Mouse (Mus musculus) urinary bladder, adult 2 months (tissue): Measurements from ENCODE around the gene Pde1b. TPM values are rescaled to one million over a fixed set of nuclear protein-coding genes. Genes with fewer than 3 reads are reported as not detected.

ENCODE experiments used
- DNase-seq: peaks from one replicate; pipeline ENCODE4 v3.0.0; 2022; ENCODE audit warnings: low spot score
- polyA plus RNA-seq: library from polyadenylated mRNA; depleted of rRNA; stranded (reverse); fragments of >200 nt; gene quantifications from 2 replicates; pipeline ENCODE4 v1.2.3, GENCODE M21; 2012; rRNA removed

Gene Pde1b
- polyA plus RNA-seq: 12.9 TPM in 2 replicates

DNA sequence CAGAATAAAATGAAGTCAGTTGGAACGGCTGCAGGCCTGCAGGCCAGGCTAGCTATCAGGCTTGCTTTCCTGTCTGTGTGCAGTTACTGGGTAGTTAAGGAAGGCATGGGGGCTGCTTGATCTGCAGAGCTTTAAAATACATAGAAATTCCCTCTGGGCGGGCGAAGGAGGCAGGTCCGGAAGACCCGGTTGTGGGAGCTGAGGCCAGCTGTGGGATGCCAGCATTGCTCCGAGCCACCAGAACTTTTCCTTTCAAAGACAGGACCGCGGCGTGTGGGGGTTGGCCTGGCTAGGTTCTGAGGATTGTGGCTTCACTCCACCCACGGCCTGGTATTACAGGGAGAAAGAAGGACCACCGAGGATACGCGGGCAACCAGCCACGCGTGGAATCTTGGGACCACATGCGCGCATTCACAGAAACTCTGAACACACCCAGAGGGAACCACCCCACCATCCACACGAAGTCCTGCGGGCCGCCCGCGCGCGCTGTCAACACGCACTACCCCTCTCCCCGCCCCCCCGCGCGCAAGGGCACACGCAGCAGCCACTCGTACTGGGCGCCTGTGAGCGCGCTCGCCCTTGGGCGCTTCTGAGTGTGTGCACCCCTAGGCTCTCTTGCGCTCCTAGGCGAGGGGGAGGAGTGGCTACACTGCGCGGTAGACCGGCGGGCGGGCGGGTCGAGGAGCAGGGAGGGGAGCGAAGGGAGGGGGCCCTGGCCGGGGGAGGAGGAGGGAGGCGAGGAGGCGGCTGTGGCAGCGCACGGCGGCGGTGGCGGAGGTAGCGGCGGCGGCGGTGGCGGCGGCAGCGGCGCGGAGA lies at the start of gene Pde1b:
Gene Pde1b (plus strand): TSS at position 600 of the 816 bp plus-strand sequence.
- peak; percentile 41 for DNase-seq

DNA sequence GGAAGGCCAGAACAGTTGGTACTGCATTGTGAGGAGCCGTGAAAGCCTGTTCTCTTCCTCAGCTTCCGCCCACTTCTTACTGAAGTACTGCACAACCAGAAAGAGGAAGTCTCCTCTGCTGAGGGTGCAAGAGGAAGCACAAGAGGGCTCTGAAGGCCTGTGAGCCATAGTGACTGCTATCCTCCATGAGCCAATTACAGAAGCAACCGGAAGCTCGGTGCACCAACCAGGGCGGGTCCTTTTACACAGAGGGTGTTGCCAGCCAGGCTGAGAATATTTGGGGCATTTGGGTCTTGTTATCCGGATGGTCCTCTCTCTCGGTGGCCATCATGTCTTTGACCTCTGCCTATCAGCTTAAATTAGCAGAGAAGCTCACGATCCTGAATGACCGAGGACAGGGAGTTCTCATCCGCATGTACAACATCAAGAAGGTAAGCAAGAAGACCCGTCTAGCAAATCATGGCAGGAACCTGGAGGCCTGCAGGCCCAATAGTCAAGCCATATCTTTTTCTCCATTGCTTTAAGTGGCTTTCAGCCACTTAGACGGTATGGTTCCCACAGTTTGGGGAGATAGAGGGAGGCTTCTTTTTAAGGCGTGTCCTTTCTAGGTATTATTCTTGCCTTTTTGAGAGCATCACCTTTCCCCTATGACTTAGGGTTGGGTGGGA lies 49.1 kb upstream of the Pde1b start, which contains the start of gene Nckap1l:
Gene Nckap1l (plus strand): TSS at position 244 of the 668 bp plus-strand sequence.
- no peak for DNase-seq

DNA sequence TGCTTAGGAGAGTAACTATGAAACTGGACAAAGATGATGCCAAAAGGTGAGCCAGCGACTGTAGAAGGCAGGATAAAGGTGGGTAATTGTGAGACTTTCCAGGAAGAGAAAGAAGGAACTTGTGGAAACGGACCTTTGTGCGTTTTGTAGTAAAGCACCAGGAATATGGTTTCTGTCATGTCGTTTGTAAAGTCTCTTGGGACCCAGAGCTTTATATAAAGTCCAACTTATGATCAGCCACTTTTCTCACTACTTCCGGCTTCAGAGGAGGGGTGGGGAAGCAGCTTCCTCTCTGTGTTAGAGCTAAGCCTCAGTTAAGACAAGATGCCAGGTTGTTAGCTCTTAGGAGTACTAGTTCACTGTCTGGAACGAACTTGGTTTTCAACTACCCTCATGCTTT lies 48.4 kb upstream of the Pde1b start:
- DNase-seq: no peak

DNA sequence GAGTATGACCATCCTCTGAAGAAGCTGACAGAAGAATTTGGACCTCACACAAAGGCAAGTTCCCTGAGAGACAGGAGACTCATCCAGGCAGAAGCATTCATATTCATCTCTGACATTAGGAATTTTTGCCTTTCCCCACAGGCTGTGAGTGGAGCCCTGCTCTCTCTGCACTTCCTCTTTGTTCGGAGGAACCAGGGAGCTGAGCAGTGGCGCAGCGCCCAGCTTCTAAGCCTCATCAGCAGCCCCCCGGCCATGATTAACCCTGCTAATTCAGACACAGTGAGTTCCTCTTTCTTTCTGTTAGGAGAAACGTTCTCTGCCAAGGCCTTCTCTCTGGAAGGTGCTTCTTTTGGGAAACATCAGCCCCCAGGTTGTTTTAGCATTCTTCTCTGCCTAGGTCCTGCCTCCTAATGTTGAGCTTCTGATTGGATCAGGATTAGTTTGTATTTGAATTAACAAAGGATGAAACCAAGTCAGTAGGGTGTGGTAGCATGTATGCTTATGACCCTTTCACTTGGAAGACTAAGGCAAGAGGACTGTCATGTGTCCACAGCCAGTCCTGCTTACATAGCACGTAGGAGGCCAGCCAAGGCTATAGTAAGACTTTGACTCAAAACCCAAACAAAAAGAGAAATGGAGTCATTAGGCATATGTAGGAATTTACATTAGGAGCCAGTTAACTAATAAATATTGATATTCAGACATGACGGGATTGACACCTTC lies 40.1 kb upstream of the Pde1b start:
- no peak for DNase-seq

DNA sequence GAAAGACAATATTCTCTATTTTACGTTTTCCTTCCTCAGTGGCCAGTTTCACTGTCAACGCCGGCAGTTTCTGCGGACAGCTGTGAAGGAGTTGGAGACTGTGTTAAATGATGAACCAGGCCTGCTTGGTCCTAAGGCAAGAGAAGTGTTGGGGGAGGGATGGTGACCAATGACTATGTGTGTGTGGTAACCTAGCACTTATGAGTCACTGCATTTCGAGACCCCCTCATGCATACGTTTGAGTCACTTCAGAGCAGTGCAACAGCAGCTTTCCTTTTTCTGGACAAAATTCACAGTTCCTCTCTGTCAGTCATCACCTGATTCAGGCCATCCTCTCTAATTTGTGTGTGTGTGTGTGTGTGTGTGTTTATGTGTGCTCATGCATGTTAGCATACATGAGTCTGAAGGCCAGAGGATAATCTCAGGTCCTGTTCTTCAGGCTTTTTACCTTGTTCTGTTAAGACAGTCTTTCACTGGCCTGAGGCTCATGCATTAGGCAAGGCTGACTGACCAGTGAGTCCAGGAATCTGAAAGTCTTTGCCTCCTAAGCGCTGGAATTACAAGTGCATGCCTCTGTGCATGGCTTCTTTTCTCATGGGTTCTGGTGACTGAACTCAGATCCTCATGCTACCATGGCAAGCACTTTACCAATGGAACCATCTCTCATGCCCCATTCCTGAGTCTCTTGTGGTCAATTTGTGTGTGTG lies 31.2 kb upstream of the Pde1b start:
- no peak for DNase-seq

DNA sequence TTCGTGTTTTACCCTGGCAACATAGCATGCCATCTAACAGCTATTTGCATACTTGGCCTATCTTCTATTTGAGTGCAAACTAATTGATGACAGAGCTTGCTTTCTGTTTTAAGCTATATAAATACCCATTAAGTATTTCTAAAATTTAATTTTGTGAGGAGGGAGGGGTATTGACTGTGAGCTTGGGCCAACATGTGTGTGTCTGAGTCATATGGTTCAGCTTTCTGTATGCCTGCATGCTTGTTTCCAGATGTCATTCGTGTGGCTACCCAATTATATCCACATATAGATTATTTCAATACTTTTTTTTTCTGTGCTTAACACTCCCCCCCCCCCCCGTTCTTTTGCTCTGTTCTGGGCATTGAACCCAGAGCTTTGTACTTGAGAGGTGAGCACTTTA lies 30.6 kb upstream of the Pde1b start:
- no peak for DNase-seq

DNA sequence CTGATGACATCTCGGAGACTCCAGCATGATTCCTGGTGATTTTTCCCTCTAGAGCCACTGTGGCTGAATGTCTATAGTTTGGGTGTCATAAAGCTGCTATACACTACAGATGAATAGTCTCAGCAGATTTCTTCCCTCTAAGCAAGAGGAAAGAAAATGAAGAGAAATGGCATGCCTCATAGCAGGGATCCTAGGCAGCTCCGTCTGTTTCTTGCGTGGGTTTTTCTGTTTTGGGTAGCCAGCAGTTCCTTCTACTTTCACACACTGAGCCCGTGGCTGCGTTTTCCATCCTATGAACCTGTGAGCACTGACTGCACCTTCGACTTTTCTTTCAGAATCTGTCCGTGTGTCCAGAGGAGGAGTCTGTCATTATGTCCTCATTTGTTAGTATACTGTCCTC lies 29.7 kb upstream of the Pde1b start:
- DNase-seq: no peak

DNA sequence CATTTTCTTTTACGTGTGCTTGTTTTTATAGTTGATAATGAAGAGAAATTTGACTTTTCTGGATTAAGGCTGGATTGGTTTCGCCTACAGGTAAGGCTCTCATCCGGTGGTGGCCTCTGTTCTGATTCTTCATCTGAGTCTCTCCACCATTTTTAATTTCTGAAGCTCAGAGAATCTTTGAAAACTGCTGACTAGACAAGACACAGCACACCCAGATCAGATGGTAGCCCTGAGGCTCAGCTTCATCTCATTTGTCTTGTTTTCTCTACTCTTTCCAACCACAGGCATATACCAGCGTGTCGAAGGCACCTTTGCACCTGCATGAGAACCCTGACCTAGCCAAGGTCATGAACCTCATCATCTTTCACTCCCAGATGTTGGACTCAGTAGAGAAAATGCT lies 29.1 kb upstream of the Pde1b start:
- DNase-seq: no peak

DNA sequence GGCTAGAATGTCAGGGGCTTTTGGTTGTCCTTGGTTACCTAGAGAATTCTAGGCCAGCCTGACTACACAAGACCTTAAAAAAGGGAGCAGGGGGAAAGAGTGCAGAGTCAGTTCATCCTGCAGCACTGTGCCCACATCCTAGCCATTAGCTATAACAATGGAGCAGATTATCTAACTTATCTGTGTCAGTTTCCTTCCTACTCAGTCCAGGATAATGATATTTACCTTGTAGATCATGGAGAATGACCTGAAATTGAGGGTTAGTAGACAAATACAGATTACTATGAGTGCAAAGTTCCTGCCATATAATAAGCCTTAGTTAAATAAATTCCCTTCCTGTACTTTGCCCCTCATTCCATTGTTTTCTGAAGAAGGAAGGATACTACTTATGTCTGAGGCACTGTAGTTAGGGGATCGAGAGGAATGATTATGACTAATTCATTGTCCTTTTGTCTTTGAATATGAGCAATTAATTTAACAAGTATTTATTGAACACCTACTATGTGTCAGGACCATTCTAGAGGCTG lies 23.7 kb upstream of the Pde1b start:
- no peak for DNase-seq

DNA sequence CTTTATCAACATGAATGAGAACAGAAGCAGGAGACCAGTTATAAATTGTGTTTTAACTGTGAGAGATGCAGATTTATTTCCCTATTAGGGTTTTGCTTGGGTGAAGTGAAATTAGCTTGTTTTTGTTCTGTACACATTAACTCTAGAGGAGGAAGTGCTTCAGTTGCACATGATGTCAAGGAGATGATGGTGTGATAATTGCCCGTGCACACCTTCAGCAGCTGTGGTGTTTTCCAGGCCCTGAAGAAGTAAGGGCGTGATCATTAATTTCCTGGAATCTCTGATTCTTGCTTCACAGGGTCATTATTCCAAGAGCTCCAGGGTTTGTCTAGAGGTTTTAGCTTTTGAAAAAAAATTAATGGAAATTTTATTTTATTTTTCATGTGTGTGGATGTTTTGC lies 22.7 kb upstream of the Pde1b start:
- DNase-seq: no peak

DNA sequence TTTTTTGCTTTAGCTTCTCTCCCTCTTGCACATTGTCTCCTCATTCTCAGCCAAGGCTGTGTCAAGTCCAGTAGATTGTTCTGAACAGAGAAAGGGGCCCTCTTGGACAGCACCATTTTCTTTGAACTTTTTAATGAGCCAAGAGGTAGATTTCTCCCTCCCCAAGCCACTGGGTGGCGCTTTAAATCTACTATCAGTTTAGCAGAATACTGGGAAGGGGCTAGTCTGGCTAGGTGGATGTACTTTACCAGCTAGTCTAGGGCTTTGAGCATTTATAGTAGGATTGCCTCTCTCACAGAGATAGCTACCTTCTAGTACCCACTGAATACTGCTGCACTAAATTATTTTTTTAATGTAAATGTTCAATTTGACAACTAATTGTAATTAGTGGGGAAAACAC lies 20.3 kb upstream of the Pde1b start:
- DNase-seq: no peak

DNA sequence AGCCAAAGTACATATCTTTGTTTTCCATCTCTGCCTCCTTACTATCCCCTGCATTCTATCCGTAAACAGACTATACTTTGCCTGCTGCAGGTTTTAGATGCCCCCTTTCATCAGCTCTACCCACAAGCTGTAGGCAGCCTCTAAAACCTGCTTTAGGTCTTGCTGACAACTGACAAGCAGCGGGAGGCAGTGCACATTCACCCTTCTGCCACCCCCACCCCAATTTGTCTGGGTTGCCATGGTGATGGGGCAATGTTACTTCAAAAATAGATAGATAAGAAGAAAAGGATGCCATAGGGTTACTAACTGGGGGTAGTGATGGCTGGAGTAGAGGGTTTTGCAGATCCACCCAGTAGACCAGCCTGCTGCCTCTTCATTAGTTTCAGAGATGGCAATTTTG lies 18.3 kb upstream of the Pde1b start:
- DNase-seq: no peak

DNA sequence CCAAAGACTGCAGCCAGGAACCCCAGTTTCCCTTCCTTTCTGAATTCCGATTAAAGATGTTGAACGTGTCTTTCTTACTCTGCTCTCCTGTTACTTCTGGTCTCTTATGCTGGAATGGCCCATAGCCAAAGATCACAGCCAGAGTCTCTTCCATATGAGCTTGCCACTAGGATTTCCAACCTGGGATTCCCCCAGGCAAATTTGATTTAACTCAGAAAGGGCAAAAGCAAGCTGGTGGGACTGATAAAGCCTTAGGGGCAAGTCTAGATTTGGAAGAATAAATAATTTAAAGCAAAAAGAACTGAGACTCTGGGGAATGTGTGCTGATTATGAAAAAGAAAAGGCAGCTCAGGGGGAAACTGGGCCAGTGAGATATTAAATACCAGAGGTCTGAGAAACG lies 17.7 kb upstream of the Pde1b start:
- no peak for DNase-seq

DNA sequence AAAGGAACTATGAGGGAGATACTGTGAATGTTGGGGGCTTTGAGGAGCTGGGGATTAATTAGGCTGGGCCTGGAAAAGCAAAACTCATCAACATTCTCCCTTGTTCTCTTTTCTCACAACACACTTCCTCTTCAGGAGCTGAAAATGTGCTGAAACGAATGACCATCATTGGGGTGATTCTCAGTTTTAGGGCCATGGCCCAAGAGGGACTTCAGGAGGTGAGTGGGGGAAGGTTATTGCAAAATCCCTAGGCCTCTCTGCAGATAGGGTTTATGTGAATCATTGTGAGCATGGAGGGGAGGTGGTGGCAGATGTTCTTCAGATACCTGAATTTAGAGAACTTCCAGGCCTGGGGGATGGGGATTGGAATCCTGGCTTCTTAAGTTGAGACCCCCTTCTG lies 16.2 kb upstream of the Pde1b start:
- DNase-seq: no peak

DNA sequence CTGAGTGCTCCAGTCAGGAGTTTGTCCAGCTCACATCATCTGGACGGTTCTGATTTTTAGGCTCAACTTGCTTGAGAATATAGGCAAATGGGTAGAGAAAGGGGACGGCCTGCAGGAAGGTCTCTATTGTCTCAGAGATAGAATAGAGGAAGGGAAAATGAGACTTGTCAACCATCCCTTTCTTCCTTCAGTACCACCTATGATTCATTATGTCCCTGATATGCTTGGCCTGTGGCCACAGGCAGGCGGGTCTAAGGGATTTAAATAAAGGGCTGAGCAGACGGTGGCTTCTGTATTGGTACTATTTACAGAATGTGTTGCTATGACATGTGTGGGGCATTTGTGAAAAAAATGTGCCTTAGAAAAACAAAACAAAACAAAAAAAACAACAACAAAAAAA lies 14.5 kb upstream of the Pde1b start:
- no peak for DNase-seq

DNA sequence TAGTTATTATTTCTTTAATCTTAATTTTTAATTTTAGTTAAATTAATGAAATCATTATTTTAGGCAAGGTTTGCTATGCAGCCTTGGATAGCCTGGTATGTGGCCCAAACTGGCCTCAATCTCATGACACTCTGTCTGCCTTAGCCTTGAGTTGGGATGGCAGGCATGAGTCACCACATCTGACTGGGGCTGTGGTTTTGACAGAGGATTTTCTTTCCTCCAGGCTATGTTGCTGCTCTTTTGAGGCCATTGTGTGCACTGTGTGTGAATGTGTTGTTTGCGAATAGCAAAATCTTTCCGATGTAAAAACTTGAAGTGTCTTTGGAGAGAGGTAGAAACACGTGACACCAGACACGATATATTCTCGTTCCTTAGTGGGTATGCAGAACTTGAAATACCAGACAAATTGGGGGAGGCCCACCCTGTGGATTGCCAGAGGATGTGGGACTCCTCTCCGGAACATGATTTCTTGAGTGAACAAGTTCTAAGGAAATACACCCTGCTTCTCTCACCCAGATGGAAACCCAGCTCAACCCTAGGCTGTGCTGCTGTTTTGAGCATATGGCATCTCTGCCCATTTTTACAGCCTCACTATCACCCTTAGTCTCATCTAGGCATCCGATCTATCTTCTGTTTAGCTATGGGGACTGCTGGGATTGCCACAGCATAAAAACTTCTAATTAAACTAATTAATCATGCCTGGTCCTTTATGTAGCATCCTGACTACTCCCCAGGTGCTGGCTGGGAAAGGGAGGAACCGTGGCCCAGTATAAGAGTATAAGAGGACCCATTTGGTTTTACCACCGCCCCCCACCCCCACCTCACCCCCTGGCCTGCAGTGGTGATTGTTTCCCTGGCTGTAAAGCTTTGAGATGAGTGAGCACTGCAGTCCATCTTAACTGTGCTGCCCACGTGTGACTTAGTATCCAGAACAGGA lies 6.4 kb upstream of the Pde1b start:
- DNase-seq: no peak

DNA sequence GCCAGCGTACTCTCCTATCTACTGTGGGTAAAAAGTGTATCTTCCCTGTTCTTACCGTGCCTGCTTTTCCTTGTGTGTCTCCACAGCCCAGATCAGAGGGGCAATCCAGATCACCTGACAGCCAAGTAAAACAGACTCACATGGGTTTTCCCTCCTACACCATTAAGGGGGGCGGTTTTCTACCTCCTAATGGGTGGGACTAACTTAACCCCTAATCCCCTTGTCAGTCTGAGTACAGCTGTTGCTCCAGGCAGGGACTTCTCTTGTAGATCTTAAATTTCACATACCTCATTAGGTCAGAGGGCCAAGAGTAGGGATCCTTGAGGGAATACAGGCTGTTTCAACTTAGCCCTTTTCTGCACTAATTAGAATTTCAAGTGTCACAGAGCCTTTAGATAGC lies 4.7 kb upstream of the Pde1b start:
- no peak for DNase-seq

DNA sequence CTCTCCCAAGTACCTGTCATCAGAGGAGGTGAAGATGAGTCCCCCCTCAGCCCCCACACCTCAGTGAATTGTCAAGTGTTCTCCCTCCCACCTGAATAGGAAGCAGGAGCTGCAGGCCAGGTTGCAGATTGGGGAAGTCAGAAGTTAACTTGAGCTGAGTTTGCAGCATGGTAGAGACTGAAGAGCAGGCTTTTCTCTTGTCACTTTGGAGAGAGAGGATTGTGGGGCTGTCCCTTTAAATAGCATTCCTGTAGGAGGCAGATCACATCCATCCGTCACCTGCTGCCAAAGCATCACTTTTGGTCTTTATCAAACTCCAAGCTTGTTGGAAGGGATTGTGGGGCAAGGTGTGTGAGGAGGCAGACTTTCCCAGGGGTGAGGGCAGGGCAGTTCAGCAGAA lies 2.1 kb upstream of the Pde1b start:
- no peak for DNase-seq

DNA sequence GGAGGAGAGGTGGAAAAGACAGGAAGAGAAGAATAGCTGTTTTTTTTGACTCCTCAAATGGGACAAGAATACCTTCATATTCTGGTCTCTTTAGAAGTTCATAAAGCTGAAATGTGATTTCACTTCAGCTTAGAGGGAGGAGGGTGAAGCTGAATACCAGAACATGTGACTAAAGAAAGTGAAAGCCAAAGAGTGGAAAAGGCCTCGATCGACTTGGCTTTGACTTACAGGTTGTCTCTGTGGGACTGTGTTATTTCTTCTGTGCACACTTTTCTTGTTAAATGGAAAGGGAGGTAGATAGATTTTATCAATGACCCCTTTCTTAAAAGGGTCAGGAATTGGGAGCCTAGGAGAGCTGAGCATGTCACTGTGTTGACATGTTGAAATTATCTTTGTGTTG lies 1.6 kb upstream of the Pde1b start:
- no peak for DNase-seq

DNA sequence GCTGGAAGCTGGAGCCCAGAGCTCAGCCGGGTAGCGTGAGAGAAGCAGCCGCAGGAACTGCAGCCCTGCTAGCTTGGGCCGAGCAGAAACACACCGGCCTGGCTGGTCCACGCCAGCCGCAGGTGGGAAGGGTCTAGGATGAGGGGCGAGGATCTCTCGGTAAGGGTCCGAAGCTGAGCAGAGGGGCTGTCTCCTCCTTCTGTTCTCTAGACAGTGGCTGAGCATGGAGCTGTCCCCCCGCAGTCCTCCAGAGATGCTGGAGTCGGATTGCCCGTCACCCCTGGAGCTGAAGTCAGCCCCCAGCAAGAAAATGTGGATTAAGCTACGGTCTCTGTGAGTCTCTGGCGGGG lies 392 bp downstream of the Pde1b start:
- no peak for DNase-seq

DNA sequence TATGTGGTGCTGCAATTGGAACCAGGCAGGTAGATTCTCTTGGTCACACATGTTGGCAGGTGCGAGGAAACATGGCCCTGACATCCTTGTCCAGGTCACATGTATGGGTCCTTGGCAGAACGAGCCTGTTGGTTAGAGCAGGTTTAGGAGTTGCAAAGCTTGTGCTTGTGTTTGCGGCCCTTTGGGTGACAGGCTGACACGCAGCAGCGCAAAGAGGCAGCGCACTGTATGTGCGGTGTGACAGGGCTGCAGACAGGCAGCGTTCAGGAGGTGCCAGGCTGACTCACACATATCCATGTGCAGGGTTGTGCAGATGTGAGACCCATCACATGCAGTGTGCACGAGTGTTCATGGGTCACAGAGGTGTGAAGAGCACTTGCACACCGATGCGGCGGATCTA lies 826 bp downstream of the Pde1b start:
- no peak for DNase-seq
